Mouse (Mus musculus): ENCODE results near the gene Cmya5. TPM values are rescaled to one million over a fixed set of nuclear protein-coding genes. Genes with fewer than 3 reads are reported as not detected.

The Cmya5 gene
- polyA plus RNA-seq, 1 experiment from 2014 or later: 0.02 TPM

- ATAC-seq (ENCODE audit: low read depth) (0 out of 2 replicates have a peak, but pooled peaks have one; percentile 29), DNase-seq (no peak)
- Histone ChIP-seq H3K4me2 (no peak overlapping the region), H3K9me3 (replicated peaks) (no peaks in the 10 kb centered on the region), H3K4me3 (replicated peaks) (no peak overlapping the region), H3K4me1 (replicated peaks) (no peaks in the 10 kb centered on the region), H3K36me3 (peaks cover 36% of the 10 kb centered on the region), H3K27ac (no peak overlapping the region), H3K27me3 (no peaks in the 10 kb centered on the region), H3K9ac (no peak overlapping the region)
- 63% methylated on average over 6 of the region's 6 CpGs for WGBS (ENCODE audit: insufficient replicate concordance)
These were observed 13.7 kb upstream of the Cmya5 start for GRCm38 (mm10) chr13:93158261-93158660.

- no peak overlapping the region for H3K27ac ChIP-seq
- no peak overlapping the region for H3K4me2 ChIP-seq
- no peaks in the 10 kb centered on the region for H3K4me1 ChIP-seq (replicated peaks)
- H3K9me3 ChIP-seq (replicated peaks): no peaks in the 10 kb centered on the region
- no peak for DNase-seq
- 77% methylated on average over 1 of the region's 1 CpGs for WGBS (ENCODE audit: insufficient replicate concordance)
- no peak overlapping the region for H3K9ac ChIP-seq
- no peak overlapping the region for H3K4me3 ChIP-seq (replicated peaks)
- H3K27me3 ChIP-seq: no peaks in the 10 kb centered on the region
- H3K36me3 ChIP-seq: peaks cover 46% of the 10 kb centered on the region
- no peak for ATAC-seq (ENCODE audit: low read depth)
These were observed 8.8 kb upstream of the Cmya5 start for GRCm38 (mm10) chr13:93153280-93153679.

DNA sequence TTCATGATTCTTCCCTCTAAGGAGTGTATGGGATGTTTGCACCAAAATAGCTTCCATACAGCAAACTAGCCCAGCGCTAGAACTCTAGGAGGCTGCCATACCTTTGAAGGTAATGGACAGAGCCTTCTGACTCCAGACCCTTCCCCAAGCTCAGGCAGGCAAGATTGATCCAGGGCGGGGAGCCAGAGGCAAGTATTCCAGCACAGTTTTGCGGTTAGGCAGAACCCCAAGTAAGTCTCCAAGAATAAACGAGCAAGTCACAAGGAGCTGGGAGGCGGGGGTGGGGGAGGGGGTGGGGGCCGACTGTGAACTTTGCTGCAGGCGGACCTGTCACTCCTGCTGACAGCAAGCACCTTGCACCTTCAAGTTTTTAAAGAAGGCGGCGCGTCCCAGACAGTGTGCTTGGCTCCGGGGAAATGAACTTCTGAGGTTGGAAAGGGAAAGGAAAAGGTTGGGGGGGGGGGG lies 673 bp downstream of the Cmya5 start:
- Histone ChIP-seq H3K9ac (peak overlapping the region; percentile 53; the same call in 1 of the 2 replicates), H3K27ac (no peak overlapping the region), H3K36me3 (peaks cover 6% of the 10 kb centered on the region), H3K27me3 (no peaks in the 10 kb centered on the region), H3K4me2 (peak overlapping the region; percentile 73), H3K4me1 (replicated peaks) (peaks cover 15% of the 10 kb centered on the region), H3K9me3 (replicated peaks) (no peaks in the 10 kb centered on the region), H3K4me3 (replicated peaks) (peak overlapping the region; percentile 53)
- WGBS (ENCODE audit: insufficient replicate concordance): 57% methylated on average over 11 of the region's 11 CpGs
- no peak for DNase-seq
- ATAC-seq (ENCODE audit: low read depth): no peak

DNA sequence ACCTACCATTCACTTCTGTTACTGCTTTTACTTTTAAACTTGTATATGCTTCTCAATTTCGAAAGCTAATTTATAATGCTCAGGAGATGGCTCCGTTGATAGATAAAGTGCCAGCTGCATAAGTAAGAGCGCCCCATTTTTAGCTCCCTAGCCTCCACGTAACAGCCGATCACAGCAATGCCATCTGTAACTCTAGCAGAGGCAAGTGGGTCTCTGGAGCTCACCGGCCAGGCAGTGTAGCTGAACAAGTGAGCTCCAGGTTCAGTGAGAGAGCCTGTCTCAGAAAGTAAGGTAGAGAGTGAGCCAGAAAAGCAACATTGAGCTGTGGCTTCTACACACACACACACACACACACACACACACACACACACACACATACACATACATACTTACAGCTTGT lies 3.3 kb downstream of the Cmya5 start:
- Histone ChIP-seq H3K4me1 (replicated peaks) (peaks cover 15% of the 10 kb centered on the region), H3K9me3 (replicated peaks) (no peaks in the 10 kb centered on the region), H3K36me3 (no peaks in the 10 kb centered on the region), H3K4me2 (no peak overlapping the region), H3K9ac (no peak overlapping the region), H3K4me3 (replicated peaks) (no peak overlapping the region), H3K27me3 (no peaks in the 10 kb centered on the region), H3K27ac (no peak overlapping the region)
- 83% methylated on average over 6 of the region's 6 CpGs for WGBS (ENCODE audit: insufficient replicate concordance)
- DNase-seq (no peak), ATAC-seq (ENCODE audit: low read depth) (no peak)

GRCm38 (mm10) chr13:93138059-93138458 lies 6.5 kb downstream of the Cmya5 start:
- Histone ChIP-seq H3K27me3 (no peaks in the 10 kb centered on the region), H3K9me3 (replicated peaks) (no peaks in the 10 kb centered on the region), H3K9ac (no peak overlapping the region), H3K4me1 (replicated peaks) (no peaks in the 10 kb centered on the region), H3K27ac (no peak overlapping the region), H3K36me3 (no peaks in the 10 kb centered on the region), H3K4me2 (no peak overlapping the region), H3K4me3 (replicated peaks) (no peak overlapping the region)
- no peak for ATAC-seq (ENCODE audit: low read depth)
- 33% methylated on average over 1 of the region's 1 CpGs for WGBS (ENCODE audit: insufficient replicate concordance)
- no peak for DNase-seq

GRCm38 (mm10) chr13:93137098-93137497 lies 7.4 kb downstream of the Cmya5 start:
- no peak for DNase-seq
- WGBS (ENCODE audit: insufficient replicate concordance): 75% methylated on average over 7 of the region's 7 CpGs
- H3K27me3 ChIP-seq: no peaks in the 10 kb centered on the region
- H3K4me2 ChIP-seq: no peak overlapping the region
- no peaks in the 10 kb centered on the region for H3K36me3 ChIP-seq
- H3K27ac ChIP-seq: no peak overlapping the region
- no peak for ATAC-seq (ENCODE audit: low read depth)
- no peak overlapping the region for H3K9ac ChIP-seq
- no peaks in the 10 kb centered on the region for H3K4me1 ChIP-seq (replicated peaks)
- no peaks in the 10 kb centered on the region for H3K9me3 ChIP-seq (replicated peaks)
- H3K4me3 ChIP-seq (replicated peaks): no peak overlapping the region

- H3K9ac ChIP-seq: no peak overlapping the region
- H3K9me3 ChIP-seq (replicated peaks): no peaks in the 10 kb centered on the region
- no peak overlapping the region for H3K27ac ChIP-seq
- no peak overlapping the region for H3K4me3 ChIP-seq (replicated peaks)
- no peak for ATAC-seq (ENCODE audit: low read depth)
- DNase-seq: no peak
- H3K4me2 ChIP-seq: no peak overlapping the region
- no peaks in the 10 kb centered on the region for H3K27me3 ChIP-seq
- H3K36me3 ChIP-seq: no peaks in the 10 kb centered on the region
- no peaks in the 10 kb centered on the region for H3K4me1 ChIP-seq (replicated peaks)
- WGBS (ENCODE audit: insufficient replicate concordance): 79% methylated on average over 1 of the region's 1 CpGs
These were observed 8.3 kb downstream of the Cmya5 start for GRCm38 (mm10) chr13:93136251-93136650.

DNA sequence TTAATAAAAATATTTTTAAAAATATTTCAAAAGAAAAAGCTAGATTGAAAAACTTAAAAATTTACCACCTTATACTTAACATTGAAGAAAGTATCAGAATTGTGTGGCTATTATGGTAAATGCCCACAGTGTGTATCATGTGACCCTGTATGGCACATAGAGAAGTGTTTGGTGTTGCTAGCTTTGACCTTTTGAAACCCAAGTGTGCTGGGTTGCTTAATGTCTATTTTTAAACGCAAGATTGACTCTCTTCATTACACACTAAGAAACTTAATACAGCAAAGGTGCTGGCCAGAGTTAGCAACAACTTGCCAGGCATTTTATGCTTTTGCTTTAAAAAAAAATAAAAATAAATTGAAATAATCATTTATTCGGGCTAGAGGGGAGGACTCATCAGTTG lies 9.0 kb downstream of the Cmya5 start:
- H3K4me3 ChIP-seq (replicated peaks): no peak overlapping the region
- no peaks in the 10 kb centered on the region for H3K36me3 ChIP-seq
- H3K4me1 ChIP-seq (replicated peaks): no peaks in the 10 kb centered on the region
- ATAC-seq (ENCODE audit: low read depth): no peak
- no peak for DNase-seq
- H3K4me2 ChIP-seq: no peak overlapping the region
- H3K9me3 ChIP-seq (replicated peaks): no peaks in the 10 kb centered on the region
- no peak overlapping the region for H3K9ac ChIP-seq
- 59% methylated on average over 2 of the region's 2 CpGs for WGBS (ENCODE audit: insufficient replicate concordance)
- H3K27me3 ChIP-seq: no peaks in the 10 kb centered on the region
- H3K27ac ChIP-seq: no peak overlapping the region

- H3K4me1 ChIP-seq (replicated peaks): no peaks in the 10 kb centered on the region
- DNase-seq: no peak
- 66% methylated on average over 3 of the region's 3 CpGs for WGBS (ENCODE audit: insufficient replicate concordance)
- H3K36me3 ChIP-seq: no peaks in the 10 kb centered on the region
- H3K9ac ChIP-seq: no peak overlapping the region
- ATAC-seq (ENCODE audit: low read depth): no peak
- H3K27me3 ChIP-seq: no peaks in the 10 kb centered on the region
- no peak overlapping the region for H3K4me2 ChIP-seq
- H3K27ac ChIP-seq: no peak overlapping the region
- H3K9me3 ChIP-seq (replicated peaks): no peaks in the 10 kb centered on the region
- no peak overlapping the region for H3K4me3 ChIP-seq (replicated peaks)
These were observed 13.8 kb downstream of the Cmya5 start for GRCm38 (mm10) chr13:93130674-93131073.

DNA sequence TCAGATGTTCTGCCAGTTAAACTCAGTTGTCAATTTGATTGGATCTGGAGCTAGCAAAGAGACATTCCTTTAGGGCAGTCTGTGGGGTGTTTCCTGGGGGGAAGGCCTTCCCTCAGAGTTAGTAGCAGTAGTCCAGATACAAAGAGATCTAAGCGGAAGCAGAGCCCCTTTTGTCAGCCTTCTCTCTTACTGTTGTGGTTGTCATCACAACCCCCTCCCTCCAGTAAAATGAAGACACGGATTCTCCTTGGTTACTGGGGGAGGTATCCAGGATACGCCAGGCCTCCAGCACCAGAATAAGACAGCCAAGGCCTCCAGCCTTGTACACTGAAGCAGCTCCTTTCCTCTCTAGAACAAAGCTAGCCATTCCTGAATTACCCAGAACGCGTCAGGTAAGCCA lies 15.6 kb downstream of the Cmya5 start:
- no peaks in the 10 kb centered on the region for H3K9me3 ChIP-seq (replicated peaks)
- no peak for DNase-seq
- H3K36me3 ChIP-seq: no peaks in the 10 kb centered on the region
- no peak overlapping the region for H3K9ac ChIP-seq
- no peaks in the 10 kb centered on the region for H3K4me1 ChIP-seq (replicated peaks)
- H3K4me3 ChIP-seq (replicated peaks): no peak overlapping the region
- 80% methylated on average over 5 of the region's 5 CpGs for WGBS (ENCODE audit: insufficient replicate concordance)
- H3K4me2 ChIP-seq: no peak overlapping the region
- ATAC-seq (ENCODE audit: low read depth): no peak
- H3K27me3 ChIP-seq: no peaks in the 10 kb centered on the region
- no peak overlapping the region for H3K27ac ChIP-seq

- Histone ChIP-seq H3K9ac (no peak overlapping the region), H3K27ac (no peak overlapping the region), H3K36me3 (no peaks in the 10 kb centered on the region), H3K4me1 (replicated peaks) (no peaks in the 10 kb centered on the region), H3K27me3 (no peaks in the 10 kb centered on the region), H3K4me3 (replicated peaks) (no peak overlapping the region), H3K4me2 (no peak overlapping the region), H3K9me3 (replicated peaks) (no peaks in the 10 kb centered on the region)
- WGBS (ENCODE audit: insufficient replicate concordance): 61% methylated on average over 8 of the region's 8 CpGs
- ATAC-seq (ENCODE audit: low read depth) (no peak), DNase-seq (no peak)
These were observed 16.2 kb downstream of the Cmya5 start for GRCm38 (mm10) chr13:93128111-93128860.

GRCm38 (mm10) chr13:93122321-93122720 lies 22.2 kb downstream of the Cmya5 start:
- Histone ChIP-seq H3K36me3 (no peaks in the 10 kb centered on the region), H3K9me3 (replicated peaks) (no peaks in the 10 kb centered on the region), H3K27ac (no peak overlapping the region), H3K9ac (no peak overlapping the region), H3K4me3 (replicated peaks) (no peak overlapping the region), H3K4me1 (replicated peaks) (no peaks in the 10 kb centered on the region), H3K27me3 (no peaks in the 10 kb centered on the region), H3K4me2 (no peak overlapping the region)
- no peak for DNase-seq
- WGBS (ENCODE audit: insufficient replicate concordance): 71% methylated on average over 9 of the region's 9 CpGs
- no peak for ATAC-seq (ENCODE audit: low read depth)
